Mouse (Mus musculus) hindbrain, embryonic 12.5 days (tissue): ENCODE measurements around the gene Ifnk. TPM values are rescaled to one million over a fixed set of nuclear protein-coding genes. Genes with fewer than 3 reads are reported as not detected.

Source experiments
- ATAC-seq: fragments of 200-750 bp; cut with Nextera tagmentation; 2 replicates; pipeline ENCODE4 v1.8.0; 2017; ENCODE audit warnings: moderate TSS enrichment; ENCODE audit not compliant: low FRiP score
- H3K27ac ChIP-seq: fragments of 300-500 bp; sonication (generic); 2 replicates; pipeline ENCODE4 v1.5.1; 2016; ENCODE audit warnings: mild to moderate bottlenecking
- H3K27me3 ChIP-seq: fragments of 300-500 bp; sonication (generic); 2 replicates; pipeline ENCODE4 v1.6.1; 2016; ENCODE audit warnings: mild to moderate bottlenecking
- H3K36me3 ChIP-seq: fragments of 300-500 bp; sonication (generic); 2 replicates; pipeline ENCODE4 v1.6.1; 2016; ENCODE audit warnings: mild to moderate bottlenecking
- H3K4me1 ChIP-seq: fragments of 300-500 bp; sonication (generic); 2 replicates; pipeline ENCODE4 v1.6.1; 2016
- H3K4me2 ChIP-seq: fragments of 300-500 bp; sonication (generic); replicated peaks from 2 replicates; pipeline ENCODE4 v1.6.1; 2016; ENCODE audit warnings: mild to moderate bottlenecking
- H3K4me3 ChIP-seq: fragments of 300-500 bp; sonication (generic); 2 replicates; pipeline ENCODE4 v1.5.1; 2016; ENCODE audit warnings: mild to moderate bottlenecking
- H3K9ac ChIP-seq: fragments of 300-500 bp; sonication (generic); 2 replicates; pipeline ENCODE4 v1.6.1; 2016; ENCODE audit warnings: mild to moderate bottlenecking, moderate library complexity
- H3K9me3 ChIP-seq: fragments of 300-500 bp; sonication (generic); replicated peaks from 2 replicates; pipeline ENCODE4 v1.6.1; 2016; ENCODE audit warnings: mild to moderate bottlenecking
- WGBS: fragments of 180-500 bp; shearing (Covaris S2); methylation state at CpG from one replicate; pipeline ENCODE4 v1.1.7; 2016; 5-methylcytosine and 5-hydroxymethylcytosine counted together
- polyA plus RNA-seq: library from polyadenylated mRNA; unstranded; fragments of >200 nt; fragmentation: Nextera tagmentation; extraction: Ambion mirVana; gene quantifications from 2 replicates; pipeline ENCODE4 v1.2.1, GENCODE M21; 2016

Ifnk gene
- 0.60 TPM in 1 of 2 replicates, not detected in the other for polyA plus RNA-seq

DNA sequence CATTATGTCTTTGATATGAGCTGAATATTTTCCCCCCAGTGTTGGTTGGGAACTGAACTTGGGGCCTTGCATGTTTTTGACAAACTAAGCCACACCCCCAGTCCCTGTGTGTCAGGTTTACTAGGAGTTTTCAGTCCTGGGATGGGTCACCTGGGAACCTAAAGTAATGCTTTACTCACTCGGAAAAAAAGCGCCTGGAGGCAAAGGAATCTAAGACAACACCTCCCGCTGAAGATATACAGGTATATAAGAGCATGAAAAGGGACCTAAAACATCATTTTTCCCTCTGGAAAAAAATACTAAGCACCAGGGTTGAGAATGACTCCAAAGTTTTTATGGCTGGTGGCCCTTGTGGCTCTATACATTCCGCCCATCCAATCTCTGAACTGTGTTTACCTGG lies at the start of gene Ifnk:
Gene Ifnk (plus strand): TSS at position 301 of the 400 bp plus-strand sequence.
- ATAC-seq: no peak
- Histone ChIP-seq H3K36me3 (no peaks in the 10 kb centered on the region), H3K4me3 (no peak within 1 kb of the TSS), H3K27ac (no peak within 1 kb of the TSS), H3K4me1 (peaks cover 17% of the 10 kb centered on the region), H3K27me3 (no peaks in the 10 kb centered on the region), H3K4me2 (no peak within 1 kb of the TSS), H3K9ac (no peak within 1 kb of the TSS), H3K9me3 (no peaks in the 10 kb centered on the region)
- 90% methylated on average over 4 of the region's 4 CpGs for WGBS

DNA sequence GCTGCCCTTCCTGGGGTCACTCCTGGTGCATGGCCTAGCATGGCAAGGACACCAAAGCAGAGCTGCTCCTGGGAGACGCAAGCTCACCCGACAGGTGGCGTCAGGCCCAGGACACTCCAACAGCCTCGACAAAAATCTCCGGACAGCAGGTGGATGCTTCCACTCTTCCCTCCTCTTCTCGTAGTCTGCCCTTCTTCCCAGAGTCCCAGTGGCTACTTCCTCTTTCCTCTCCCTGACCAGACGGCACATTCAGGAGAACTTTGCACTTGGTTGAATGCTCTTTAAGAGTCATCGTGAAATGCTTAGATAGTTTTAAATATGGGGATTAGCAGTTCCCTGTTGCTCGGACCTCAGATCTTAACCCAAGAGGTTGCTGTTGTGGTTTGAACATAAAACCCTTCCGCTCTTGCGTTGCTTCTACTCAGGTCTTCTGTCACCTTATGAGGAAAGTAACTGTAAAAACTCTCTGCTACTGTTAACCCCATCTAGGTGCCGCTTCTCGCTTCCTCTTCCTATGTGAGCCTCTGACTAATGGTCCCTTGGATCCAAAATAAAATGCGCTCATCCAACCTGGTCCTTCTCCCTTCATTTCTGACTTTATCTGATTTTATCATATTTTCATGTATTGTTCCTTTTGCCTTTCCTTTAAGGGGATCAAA lies 46.6 kb upstream of the Ifnk start:
- no peak overlapping the region for H3K27ac ChIP-seq
- no peaks in the 10 kb centered on the region for H3K9me3 ChIP-seq
- H3K27me3 ChIP-seq: no peaks in the 10 kb centered on the region
- H3K9ac ChIP-seq: no peak overlapping the region
- ATAC-seq: no peak
- 80% methylated on average over 14 of the region's 14 CpGs for WGBS
- no peaks in the 10 kb centered on the region for H3K36me3 ChIP-seq
- H3K4me3 ChIP-seq: no peak overlapping the region
- no peak overlapping the region for H3K4me2 ChIP-seq
- peaks cover 6% of the 10 kb centered on the region for H3K4me1 ChIP-seq

GRCm38 (mm10) chr4:35112452-35112851 lies 39.4 kb upstream of the Ifnk start:
- no peaks in the 10 kb centered on the region for H3K9me3 ChIP-seq
- H3K36me3 ChIP-seq: no peaks in the 10 kb centered on the region
- no peak overlapping the region for H3K4me3 ChIP-seq
- 0 out of 2 replicates have a peak, but pooled peaks have one; percentile 16 for ATAC-seq
- H3K27ac ChIP-seq: no peak overlapping the region
- WGBS: 96% methylated on average over 4 of the region's 4 CpGs
- no peak overlapping the region for H3K4me2 ChIP-seq
- no peaks in the 10 kb centered on the region for H3K4me1 ChIP-seq
- no peak overlapping the region for H3K9ac ChIP-seq
- no peaks in the 10 kb centered on the region for H3K27me3 ChIP-seq

DNA sequence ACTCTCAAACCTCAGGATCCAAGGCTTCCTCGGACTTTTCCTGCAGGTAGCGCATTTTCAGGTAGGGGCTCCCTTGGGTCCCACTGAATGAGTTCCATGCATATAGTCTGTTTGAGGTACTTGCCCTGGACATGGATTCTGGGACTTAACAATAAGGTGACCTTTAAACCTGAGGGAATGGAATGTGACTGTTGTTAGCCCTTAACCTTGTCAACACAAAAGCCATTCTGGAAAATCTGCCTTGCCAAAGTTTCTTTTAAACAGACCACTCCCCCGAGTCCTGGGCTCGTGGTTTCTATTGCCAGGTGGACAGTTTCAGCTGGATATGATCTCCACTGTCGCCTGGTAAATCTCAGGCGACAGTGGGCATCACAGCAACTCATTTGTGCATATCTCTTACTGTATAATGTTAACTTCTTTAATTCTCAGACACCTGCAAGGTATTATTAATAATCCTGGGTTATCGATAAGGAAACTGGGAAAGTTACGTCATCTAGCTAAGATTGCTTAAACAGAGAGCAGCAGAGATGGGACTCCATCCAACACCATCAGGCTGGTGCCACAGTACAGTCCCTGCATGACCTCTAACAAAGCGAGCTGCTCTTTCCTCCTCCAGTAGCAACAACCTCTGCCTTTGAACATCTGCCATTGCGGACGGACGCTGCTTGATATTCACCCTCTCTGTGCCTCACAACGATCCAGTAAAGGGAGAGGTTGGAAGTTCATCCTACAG lies 38.2 kb upstream of the Ifnk start:
- no peaks in the 10 kb centered on the region for H3K4me1 ChIP-seq
- H3K36me3 ChIP-seq: no peaks in the 10 kb centered on the region
- H3K4me3 ChIP-seq: no peak overlapping the region
- ATAC-seq: no peak
- 83% methylated on average over 13 of the region's 13 CpGs for WGBS
- no peak overlapping the region for H3K9ac ChIP-seq
- H3K4me2 ChIP-seq: no peak overlapping the region
- H3K27ac ChIP-seq: no peak overlapping the region
- no peaks in the 10 kb centered on the region for H3K27me3 ChIP-seq
- no peaks in the 10 kb centered on the region for H3K9me3 ChIP-seq

DNA sequence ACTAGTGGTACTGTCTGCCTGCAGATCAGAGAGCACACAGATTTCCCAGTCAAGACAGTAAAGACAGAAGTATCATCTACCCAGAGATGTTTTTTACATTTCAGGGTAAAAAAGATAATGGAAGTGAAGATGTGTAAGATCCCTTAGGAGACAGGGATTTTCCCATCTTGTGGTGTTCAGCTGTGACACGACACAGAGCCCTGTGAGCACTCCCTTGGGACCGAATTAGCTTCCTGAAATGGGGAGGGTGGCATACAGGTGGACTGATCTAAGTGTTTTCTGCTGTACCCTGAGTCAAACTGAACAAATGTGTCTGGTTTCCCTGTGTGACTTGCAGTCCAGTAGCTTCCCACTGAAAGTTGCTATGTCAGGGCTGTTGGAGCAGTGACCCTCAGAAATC lies 36.9 kb upstream of the Ifnk start:
- no peak overlapping the region for H3K4me2 ChIP-seq
- H3K9me3 ChIP-seq: no peaks in the 10 kb centered on the region
- 71% methylated on average over 2 of the region's 2 CpGs for WGBS
- H3K27ac ChIP-seq: no peak overlapping the region
- no peaks in the 10 kb centered on the region for H3K36me3 ChIP-seq
- no peak overlapping the region for H3K9ac ChIP-seq
- H3K27me3 ChIP-seq: no peaks in the 10 kb centered on the region
- H3K4me1 ChIP-seq: no peaks in the 10 kb centered on the region
- H3K4me3 ChIP-seq: no peak overlapping the region
- no peak for ATAC-seq

DNA sequence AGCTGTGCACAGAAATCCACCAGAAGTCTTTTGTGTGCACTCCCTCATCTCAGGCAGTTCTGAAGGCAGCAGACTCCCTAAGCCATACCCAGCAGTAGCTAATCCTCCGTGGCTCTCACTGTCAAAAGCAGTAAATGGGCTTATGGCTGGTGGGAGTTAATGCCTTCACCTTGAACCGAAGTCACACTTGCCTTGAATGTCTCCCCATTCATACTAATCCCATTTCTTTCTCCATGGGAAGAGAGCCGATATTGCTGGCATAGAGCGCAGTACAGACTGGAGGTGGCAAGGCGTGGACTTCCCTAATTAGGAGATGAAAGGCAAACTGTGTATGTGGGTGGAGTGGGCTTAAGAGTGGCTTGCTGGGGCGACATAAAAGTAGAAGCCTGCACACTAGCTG lies 35.9 kb upstream of the Ifnk start:
- no peaks in the 10 kb centered on the region for H3K9me3 ChIP-seq
- no peaks in the 10 kb centered on the region for H3K36me3 ChIP-seq
- H3K4me1 ChIP-seq: peaks cover under 1% of the 10 kb centered on the region
- 78% methylated on average over 6 of the region's 6 CpGs for WGBS
- H3K4me2 ChIP-seq: no peak overlapping the region
- no peak overlapping the region for H3K9ac ChIP-seq
- no peak overlapping the region for H3K27ac ChIP-seq
- no peak for ATAC-seq
- no peaks in the 10 kb centered on the region for H3K27me3 ChIP-seq
- no peak overlapping the region for H3K4me3 ChIP-seq

GRCm38 (mm10) chr4:35117144-35117543 lies 34.7 kb upstream of the Ifnk start:
- H3K4me3 ChIP-seq: no peak overlapping the region
- H3K4me2 ChIP-seq: no peak overlapping the region
- no peaks in the 10 kb centered on the region for H3K36me3 ChIP-seq
- no peak overlapping the region for H3K9ac ChIP-seq
- no peaks in the 10 kb centered on the region for H3K9me3 ChIP-seq
- WGBS: 92% methylated on average over 3 of the region's 3 CpGs
- peaks cover 8% of the 10 kb centered on the region for H3K4me1 ChIP-seq
- ATAC-seq: no peak
- no peaks in the 10 kb centered on the region for H3K27me3 ChIP-seq
- no peak overlapping the region for H3K27ac ChIP-seq

- H3K4me1 ChIP-seq: peaks cover 17% of the 10 kb centered on the region
- ATAC-seq: no peak
- no peaks in the 10 kb centered on the region for H3K27me3 ChIP-seq
- no peak overlapping the region for H3K4me2 ChIP-seq
- 85% methylated on average over 2 of the region's 2 CpGs for WGBS
- H3K27ac ChIP-seq: no peak overlapping the region
- H3K9me3 ChIP-seq: no peaks in the 10 kb centered on the region
- H3K4me3 ChIP-seq: no peak overlapping the region
- H3K36me3 ChIP-seq: no peaks in the 10 kb centered on the region
- H3K9ac ChIP-seq: no peak overlapping the region
These were observed 33.0 kb upstream of the Ifnk start for GRCm38 (mm10) chr4:35118851-35119250.

DNA sequence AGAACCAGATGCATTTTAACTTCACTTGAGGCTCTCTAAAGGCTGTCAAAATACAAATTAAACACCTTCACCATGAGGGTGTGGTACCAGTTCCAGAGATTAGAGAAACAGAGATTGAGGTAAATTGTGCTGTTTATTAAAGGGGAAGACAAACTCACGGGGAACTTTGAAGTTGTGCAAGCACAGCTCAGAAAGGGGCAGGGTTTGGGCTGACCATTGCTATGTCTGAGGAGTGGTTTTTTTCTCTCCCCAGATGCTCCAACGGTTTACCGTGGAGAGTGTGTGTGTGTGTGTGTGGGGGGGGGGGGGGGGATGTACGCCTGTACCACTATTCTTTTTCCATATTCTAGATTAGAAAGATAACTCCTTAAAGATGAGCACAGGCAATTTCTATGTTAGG lies 31.7 kb upstream of the Ifnk start:
- Histone ChIP-seq H3K4me3 (no peak overlapping the region), H3K4me2 (no peak overlapping the region), H3K27me3 (no peaks in the 10 kb centered on the region), H3K27ac (no peak overlapping the region), H3K9me3 (no peaks in the 10 kb centered on the region), H3K9ac (no peak overlapping the region), H3K36me3 (no peaks in the 10 kb centered on the region), H3K4me1 (peaks cover 27% of the 10 kb centered on the region)
- ATAC-seq: no peak
- WGBS: 72% methylated on average over 3 of the region's 4 CpGs

DNA sequence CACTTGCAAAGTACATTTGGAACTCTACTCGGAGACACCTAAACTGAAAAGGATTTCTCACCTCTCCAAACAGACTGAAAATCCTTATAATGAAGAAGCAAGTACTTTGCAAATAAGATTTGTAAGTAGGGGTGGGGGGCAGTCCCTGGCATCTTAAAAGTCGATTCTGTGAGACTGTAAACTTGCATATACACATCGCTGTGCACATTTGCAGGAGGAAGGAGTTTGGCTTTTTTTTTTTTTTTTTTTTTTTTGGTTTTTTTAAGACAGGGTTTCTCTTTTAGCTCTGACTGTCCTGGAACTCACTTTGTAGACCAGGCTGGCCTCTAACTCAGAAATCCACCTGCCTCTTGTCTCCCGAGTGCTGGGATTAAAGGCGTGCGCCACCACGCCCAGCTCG lies 31.3 kb upstream of the Ifnk start:
- H3K4me1 ChIP-seq: peaks cover 31% of the 10 kb centered on the region
- H3K9me3 ChIP-seq: no peaks in the 10 kb centered on the region

DNA sequence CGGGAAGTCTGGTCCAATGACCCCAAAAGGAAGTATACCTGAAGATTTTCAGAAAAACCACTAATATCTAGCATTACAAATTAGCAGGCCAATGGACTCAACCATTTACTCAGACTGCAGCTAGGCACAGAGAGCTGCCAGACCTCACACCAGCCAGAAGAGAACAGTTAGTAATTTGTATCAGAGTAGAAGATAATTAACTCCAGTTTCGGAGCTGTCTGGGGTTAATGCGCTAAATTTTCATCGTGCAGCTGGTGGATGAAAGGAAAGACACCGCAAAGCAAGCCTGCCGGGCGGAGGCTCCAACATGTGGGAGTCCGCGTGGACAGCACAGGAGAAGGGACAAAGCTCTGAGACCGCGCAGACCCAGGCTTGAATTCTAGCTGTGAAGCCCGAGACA lies 30.8 kb upstream of the Ifnk start:
- Histone ChIP-seq H3K9ac (no peak overlapping the region), H3K4me2 (0 out of 2 replicates have a peak overlapping the region, but pooled peaks have one; percentile 8), H3K4me3 (no peak overlapping the region), H3K27ac (no peak overlapping the region), H3K9me3 (no peaks in the 10 kb centered on the region), H3K4me1 (peaks cover 35% of the 10 kb centered on the region), H3K27me3 (no peaks in the 10 kb centered on the region), H3K36me3 (no peaks in the 10 kb centered on the region)
- no peak for ATAC-seq
- 35% methylated on average over 12 of the region's 12 CpGs for WGBS

More for the DNA sequence above, 31.3 kb upstream of the Ifnk start:
- Histone ChIP-seq H3K27ac (no peak overlapping the region), H3K4me3 (no peak overlapping the region), H3K27me3 (no peaks in the 10 kb centered on the region), H3K9ac (no peak overlapping the region), H3K36me3 (no peaks in the 10 kb centered on the region), H3K4me2 (no peak overlapping the region)
- 87% methylated on average over 8 of the region's 8 CpGs for WGBS
- no peak for ATAC-seq

DNA sequence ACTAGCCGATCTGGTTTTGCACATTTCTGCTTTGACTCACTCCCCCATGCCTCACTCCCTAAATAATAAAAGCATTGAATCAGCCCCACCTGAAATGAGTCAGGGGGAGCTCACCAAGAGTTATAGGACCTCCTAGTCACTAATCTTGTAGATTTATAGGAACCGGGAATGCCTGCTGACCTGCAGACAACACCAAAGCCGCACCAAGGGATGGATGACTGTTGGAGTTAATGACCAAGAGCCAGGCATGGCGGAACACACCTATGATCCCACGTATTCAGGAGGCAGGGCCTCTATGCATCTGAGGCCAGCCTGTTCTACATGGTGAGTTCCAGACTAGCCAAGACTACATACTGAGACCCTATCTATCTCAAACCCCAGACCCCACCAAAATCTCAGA lies 28.8 kb upstream of the Ifnk start:
- no peak overlapping the region for H3K4me2 ChIP-seq
- no peak overlapping the region for H3K9ac ChIP-seq
- no peak overlapping the region for H3K4me3 ChIP-seq
- peaks cover 42% of the 10 kb centered on the region for H3K4me1 ChIP-seq
- ATAC-seq: no peak
- 77% methylated on average over 5 of the region's 5 CpGs for WGBS
- no peak overlapping the region for H3K27ac ChIP-seq
- no peaks in the 10 kb centered on the region for H3K36me3 ChIP-seq
- H3K9me3 ChIP-seq: no peaks in the 10 kb centered on the region
- no peaks in the 10 kb centered on the region for H3K27me3 ChIP-seq

DNA sequence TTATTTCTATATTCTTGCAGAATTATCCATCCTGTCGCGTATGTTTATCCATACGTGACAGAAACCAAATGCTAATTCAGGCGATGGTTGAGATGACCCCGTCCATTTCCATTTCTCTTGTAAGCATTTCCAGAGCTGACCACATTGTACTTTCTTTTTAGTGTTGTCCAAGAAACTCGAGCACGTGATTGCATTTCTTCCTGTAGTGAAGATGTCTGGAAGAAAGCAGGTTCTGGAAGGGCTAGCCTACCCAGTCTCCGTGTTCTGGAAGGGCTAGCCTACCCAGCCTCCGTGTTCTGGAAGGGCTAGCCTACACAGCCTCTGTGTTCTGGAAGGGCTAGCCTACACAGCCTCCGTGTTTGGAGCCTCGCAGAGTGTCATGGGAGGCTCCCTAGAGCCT lies 27.8 kb upstream of the Ifnk start:
- Histone ChIP-seq H3K9me3 (no peaks in the 10 kb centered on the region), H3K4me1 (peaks cover 42% of the 10 kb centered on the region), H3K27me3 (no peaks in the 10 kb centered on the region), H3K4me3 (no peak overlapping the region), H3K36me3 (no peaks in the 10 kb centered on the region), H3K9ac (no peak overlapping the region), H3K27ac (no peak overlapping the region), H3K4me2 (no peak overlapping the region)
- WGBS: 80% methylated on average over 11 of the region's 11 CpGs
- ATAC-seq: no peak
